Mouse (Mus musculus): ENCODE results near the gene Sall4. TPM values are rescaled to one million over a fixed set of nuclear protein-coding genes. Genes with fewer than 3 reads are reported as not detected.

Gene Sall4
- 8.5 and 9.3 TPM in 2 replicates for polyA plus RNA-seq (2016; fragmentation: Nextera tagmentation; extraction: Ambion mirVana)

DNA sequence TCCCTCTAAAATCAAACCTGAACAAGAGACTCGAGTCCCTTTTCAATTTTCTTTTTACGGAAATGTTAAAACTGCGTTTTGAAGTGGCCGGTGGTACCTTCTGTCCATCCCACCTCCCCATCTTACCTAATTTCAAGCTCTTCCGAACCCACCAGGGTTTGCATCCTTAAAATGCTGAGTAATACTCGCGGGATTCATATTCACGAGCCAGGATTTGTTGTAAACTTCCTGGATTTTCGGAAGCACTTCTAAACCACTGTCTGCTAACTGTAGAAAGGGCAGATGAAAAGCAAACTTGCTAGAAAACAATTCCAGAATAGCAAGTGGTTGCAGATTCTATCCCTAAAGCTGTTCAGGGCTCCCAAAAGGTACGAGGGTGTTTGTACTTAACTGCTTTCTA lies at the start of gene Sall4:
Sall4 (minus strand) TSS at position 362 of the 400 bp plus-strand sequence.
- Histone ChIP-seq H3K4me1 (peaks cover 10% of the 10 kb centered on the region), H3K9me3 (replicated peaks) (no peaks in the 10 kb centered on the region), H3K9ac (peak within 1 kb of the TSS; percentile 50), H3K36me3 (no peaks in the 10 kb centered on the region), H3K27ac (peak within 1 kb of the TSS; percentile 73), H3K4me2 (peak within 1 kb of the TSS; percentile 61), H3K4me3 (peak within 1 kb of the TSS; percentile 55), H3K27me3 (replicated peaks) (peaks cover 74% of the 10 kb centered on the region)
- no peak for ATAC-seq
- WGBS (ENCODE audit: insufficient replicate concordance): 8% methylated on average over 10 of the region's 10 CpGs

DNA sequence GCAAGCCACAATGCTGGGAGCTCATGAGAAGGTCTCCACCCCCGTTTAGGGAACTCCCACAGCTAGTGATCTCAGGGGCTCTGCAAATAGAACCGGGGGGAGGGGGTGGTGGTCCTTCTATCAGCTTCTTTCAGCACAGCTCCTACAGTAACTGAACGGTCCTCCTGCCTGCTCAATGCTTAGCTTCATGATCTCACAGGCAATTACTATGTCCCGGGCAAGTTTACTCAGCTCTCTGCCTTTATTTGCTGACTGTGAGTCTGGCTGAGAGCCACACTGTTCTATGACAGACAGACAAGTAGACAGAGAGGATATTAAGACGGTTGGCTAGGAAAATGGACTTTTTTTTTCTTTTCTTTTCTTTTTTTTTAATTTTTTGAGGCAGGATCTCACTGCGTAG lies 45.5 kb upstream of the Sall4 start:
- Histone ChIP-seq H3K36me3 (no peaks in the 10 kb centered on the region), H3K4me1 (no peaks in the 10 kb centered on the region), H3K9ac (no peak overlapping the region), H3K27me3 (replicated peaks) (peaks cover 28% of the 10 kb centered on the region), H3K4me2 (no peak overlapping the region), H3K9me3 (replicated peaks) (no peaks in the 10 kb centered on the region), H3K27ac (no peak overlapping the region), H3K4me3 (no peak overlapping the region)
- WGBS (ENCODE audit: insufficient replicate concordance): 37% methylated on average over 6 of the region's 6 CpGs
- no peak for ATAC-seq

GRCm38 (mm10) chr2:168809895-168810294 lies 42.2 kb upstream of the Sall4 start:
- Histone ChIP-seq H3K9me3 (replicated peaks) (no peaks in the 10 kb centered on the region), H3K4me2 (no peak overlapping the region), H3K4me3 (no peak overlapping the region), H3K9ac (no peak overlapping the region), H3K4me1 (no peaks in the 10 kb centered on the region), H3K36me3 (no peaks in the 10 kb centered on the region), H3K27ac (no peak overlapping the region), H3K27me3 (replicated peaks) (peaks cover 25% of the 10 kb centered on the region)
- 30% methylated on average over 14 of the region's 14 CpGs for WGBS (ENCODE audit: insufficient replicate concordance)
- no peak for ATAC-seq

- Histone ChIP-seq H3K4me2 (no peak overlapping the region), H3K27ac (no peak overlapping the region), H3K36me3 (no peaks in the 10 kb centered on the region), H3K9ac (no peak overlapping the region), H3K9me3 (replicated peaks) (no peaks in the 10 kb centered on the region), H3K27me3 (replicated peaks) (peaks cover 21% of the 10 kb centered on the region), H3K4me1 (no peaks in the 10 kb centered on the region), H3K4me3 (no peak overlapping the region)
- 41% methylated on average over 4 of the region's 4 CpGs for WGBS (ENCODE audit: insufficient replicate concordance)
- ATAC-seq: no peak
Observed at GRCm38 (mm10) chr2:168807681-168808080, 39.9 kb upstream of the Sall4 start.

- 68% methylated on average over 4 of the region's 4 CpGs for WGBS (ENCODE audit: insufficient replicate concordance)
- Histone ChIP-seq H3K4me2 (no peak overlapping the region), H3K27me3 (replicated peaks) (peaks cover 5% of the 10 kb centered on the region; the same call in 1 of the 2 replicates), H3K36me3 (no peaks in the 10 kb centered on the region), H3K9me3 (replicated peaks) (no peaks in the 10 kb centered on the region), H3K4me1 (no peaks in the 10 kb centered on the region), H3K9ac (no peak overlapping the region), H3K27ac (no peak overlapping the region), H3K4me3 (no peak overlapping the region)
- no peak for ATAC-seq
Observed at GRCm38 (mm10) chr2:168803849-168804248, 36.1 kb upstream of the Sall4 start.

GRCm38 (mm10) chr2:168799326-168799725 lies 31.6 kb upstream of the Sall4 start:
- no peak overlapping the region for H3K27ac ChIP-seq

DNA sequence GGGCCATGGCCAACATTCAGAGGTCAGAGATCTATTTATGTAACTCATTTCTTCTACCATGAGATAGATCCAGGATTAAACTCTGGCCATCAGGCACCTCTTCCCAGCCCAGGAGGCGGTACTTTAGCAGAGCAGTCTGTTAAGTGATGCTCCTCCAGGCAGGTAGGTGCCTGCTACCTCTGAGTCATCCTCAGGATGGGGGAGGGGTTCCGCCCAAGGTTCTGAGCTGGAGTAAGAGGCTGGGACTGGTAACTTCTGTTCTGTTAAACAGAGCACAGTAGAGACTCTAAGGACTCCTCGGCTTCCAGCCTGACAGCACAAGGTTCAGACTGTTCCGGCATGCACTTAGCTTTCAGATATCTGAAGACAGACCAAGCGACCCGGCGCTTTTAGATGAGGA lies 31.2 kb upstream of the Sall4 start:
- Histone ChIP-seq H3K4me3 (no peak overlapping the region), H3K4me2 (no peak overlapping the region), H3K27ac (no peak overlapping the region), H3K36me3 (no peaks in the 10 kb centered on the region), H3K9ac (no peak overlapping the region), H3K27me3 (replicated peaks) (no peaks in the 10 kb centered on the region), H3K9me3 (replicated peaks) (no peaks in the 10 kb centered on the region), H3K4me1 (no peaks in the 10 kb centered on the region)
- ATAC-seq: no peak
- 55% methylated on average over 7 of the region's 7 CpGs for WGBS (ENCODE audit: insufficient replicate concordance)

More at GRCm38 (mm10) chr2:168799326-168799725, 31.6 kb upstream of the Sall4 start:
- Histone ChIP-seq H3K36me3 (no peaks in the 10 kb centered on the region), H3K4me3 (no peak overlapping the region), H3K9me3 (replicated peaks) (no peaks in the 10 kb centered on the region), H3K27me3 (replicated peaks) (no peaks in the 10 kb centered on the region), H3K9ac (no peak overlapping the region), H3K4me1 (no peaks in the 10 kb centered on the region), H3K4me2 (no peak overlapping the region)
- ATAC-seq: no peak
- WGBS (ENCODE audit: insufficient replicate concordance): 48% methylated on average over 12 of the region's 12 CpGs

- H3K9ac ChIP-seq: no peak overlapping the region
- WGBS (ENCODE audit: insufficient replicate concordance): 61% methylated on average over 4 of the region's 4 CpGs
- ATAC-seq: no peak
- no peak overlapping the region for H3K4me2 ChIP-seq
- H3K9me3 ChIP-seq (replicated peaks): no peaks in the 10 kb centered on the region
- no peak overlapping the region for H3K27ac ChIP-seq
- H3K4me3 ChIP-seq: no peak overlapping the region
- H3K4me1 ChIP-seq: no peaks in the 10 kb centered on the region
- no peaks in the 10 kb centered on the region for H3K36me3 ChIP-seq
- H3K27me3 ChIP-seq (replicated peaks): no peaks in the 10 kb centered on the region
Observed at GRCm38 (mm10) chr2:168791115-168791802, 23.5 kb upstream of the Sall4 start.

- H3K27me3 ChIP-seq (replicated peaks): no peaks in the 10 kb centered on the region
- H3K9ac ChIP-seq: no peak overlapping the region
- no peak overlapping the region for H3K27ac ChIP-seq
- no peak overlapping the region for H3K4me2 ChIP-seq
- no peaks in the 10 kb centered on the region for H3K4me1 ChIP-seq
- no peaks in the 10 kb centered on the region for H3K36me3 ChIP-seq
- no peak overlapping the region for H3K4me3 ChIP-seq
- no peaks in the 10 kb centered on the region for H3K9me3 ChIP-seq (replicated peaks)
- 75% methylated on average over 9 of the region's 9 CpGs for WGBS (ENCODE audit: insufficient replicate concordance)
- no peak for ATAC-seq
Observed at GRCm38 (mm10) chr2:168786174-168786573, 18.4 kb upstream of the Sall4 start.

GRCm38 (mm10) chr2:168780596-168780995 lies 12.9 kb upstream of the Sall4 start:
- no peak overlapping the region for H3K4me3 ChIP-seq
- H3K27ac ChIP-seq: peak overlapping the region; percentile 50
- no peaks in the 10 kb centered on the region for H3K36me3 ChIP-seq
- 59% methylated on average over 9 of the region's 9 CpGs for WGBS (ENCODE audit: insufficient replicate concordance)
- H3K9me3 ChIP-seq (replicated peaks): no peaks in the 10 kb centered on the region
- no peak overlapping the region for H3K4me2 ChIP-seq
- no peak for ATAC-seq
- H3K9ac ChIP-seq: no peak overlapping the region
- H3K27me3 ChIP-seq (replicated peaks): no peaks in the 10 kb centered on the region
- no peaks in the 10 kb centered on the region for H3K4me1 ChIP-seq

DNA sequence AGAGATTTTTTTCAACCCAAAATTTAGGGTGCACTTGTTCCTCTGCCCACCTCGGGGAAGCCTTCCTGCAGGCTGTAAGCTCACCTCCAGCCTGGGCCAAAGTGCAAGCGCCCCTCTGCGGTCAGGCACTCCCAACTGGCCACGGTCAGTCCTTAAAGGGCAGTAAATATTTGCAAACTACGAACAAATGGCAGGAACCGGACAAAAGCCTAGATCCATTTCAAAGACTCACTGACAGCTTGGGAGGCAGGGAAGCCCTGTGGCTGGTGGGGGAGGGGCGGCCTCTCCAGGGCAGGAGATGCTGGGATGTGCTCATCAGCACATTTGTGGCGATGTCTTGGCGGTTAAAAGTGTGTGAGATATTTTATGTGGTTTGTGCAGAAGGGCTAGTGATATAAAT lies 12.3 kb upstream of the Sall4 start:
- Histone ChIP-seq H3K9me3 (replicated peaks) (no peaks in the 10 kb centered on the region), H3K27me3 (replicated peaks) (no peaks in the 10 kb centered on the region), H3K4me1 (no peaks in the 10 kb centered on the region), H3K9ac (no peak overlapping the region), H3K36me3 (no peaks in the 10 kb centered on the region), H3K4me3 (no peak overlapping the region), H3K4me2 (no peak overlapping the region), H3K27ac (no peak overlapping the region)
- peak; percentile 56 for ATAC-seq
- 28% methylated on average over 9 of the region's 9 CpGs for WGBS (ENCODE audit: insufficient replicate concordance)

DNA sequence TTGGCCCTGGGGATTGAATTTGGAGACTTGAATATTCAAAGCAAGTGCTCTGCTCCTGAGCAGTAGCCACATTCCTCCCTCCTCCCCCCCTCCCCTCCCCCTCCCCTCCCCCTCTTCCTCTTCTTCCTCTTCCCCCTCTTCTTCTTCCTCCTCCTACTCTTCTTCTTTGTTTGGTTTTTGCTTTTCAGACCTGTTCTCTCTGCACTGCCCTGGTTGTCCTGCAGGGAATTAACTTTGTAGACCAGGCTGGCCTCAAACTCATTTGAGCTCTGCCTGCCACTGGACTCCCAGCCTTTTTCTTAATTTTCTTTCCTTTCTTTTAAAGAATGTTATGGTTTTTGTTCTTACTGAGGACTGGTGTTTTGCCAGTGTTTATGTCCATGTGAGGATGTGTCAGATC lies 9.7 kb upstream of the Sall4 start:
- H3K9ac ChIP-seq: no peak overlapping the region
- H3K4me1 ChIP-seq: no peaks in the 10 kb centered on the region
- no peak overlapping the region for H3K4me2 ChIP-seq
- no peaks in the 10 kb centered on the region for H3K9me3 ChIP-seq (replicated peaks)
- peak overlapping the region; percentile 53 for H3K27ac ChIP-seq
- no peaks in the 10 kb centered on the region for H3K36me3 ChIP-seq
- H3K4me3 ChIP-seq: no peak overlapping the region
- no peaks in the 10 kb centered on the region for H3K27me3 ChIP-seq (replicated peaks)
- ATAC-seq: no peak

DNA sequence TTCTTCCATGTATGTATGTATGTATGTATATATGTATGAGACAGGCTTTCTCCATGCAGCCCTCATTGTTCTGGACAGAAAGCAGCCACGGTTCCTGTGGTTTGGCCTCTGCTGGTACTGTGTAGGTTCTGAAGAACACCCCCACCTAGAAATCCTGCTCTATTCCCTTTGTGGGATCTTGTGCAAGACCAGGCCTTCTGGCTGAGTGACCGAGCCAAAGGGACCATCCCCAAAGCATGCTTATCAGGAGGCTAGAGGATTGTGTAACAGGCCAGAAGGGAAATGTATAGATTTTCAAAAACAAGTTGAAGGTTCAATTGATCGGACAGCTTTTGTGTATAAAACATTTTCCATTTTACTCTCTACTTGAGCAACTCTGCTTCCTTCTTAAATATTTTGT lies 8.5 kb upstream of the Sall4 start:
- 44% methylated on average over 3 of the region's 3 CpGs for WGBS (ENCODE audit: insufficient replicate concordance)
- H3K36me3 ChIP-seq: no peaks in the 10 kb centered on the region
- no peaks in the 10 kb centered on the region for H3K9me3 ChIP-seq (replicated peaks)
- no peak overlapping the region for H3K9ac ChIP-seq
- ATAC-seq: 0 out of 2 replicates have a peak, but pooled peaks have one; percentile 33
- no peaks in the 10 kb centered on the region for H3K27me3 ChIP-seq (replicated peaks)
- H3K4me3 ChIP-seq: no peak overlapping the region
- H3K4me2 ChIP-seq: no peak overlapping the region
- H3K27ac ChIP-seq: peak overlapping the region; percentile 59
- no peaks in the 10 kb centered on the region for H3K4me1 ChIP-seq
